Mouse (Mus musculus) right cerebral cortex, postnatal 4 days (tissue): ENCODE measurements around the gene Apba3.
"Not testable (repeated sequence)": the region's sequence is repeated elsewhere in the genome, so short reads cannot be mapped to it uniquely, and the experiment has no call there.

Experiments
- DNase-seq: peaks from one replicate; pipeline ENCODE4 v3.0.0-alpha.2; 2022

Apba3 gene

GRCm38 (mm10) chr10:81266211-81267105 is at the start of gene Apba3, which contains the start of gene Mrpl54:
Apba3 (plus strand) TSS chr10:81266960.
Mrpl54 (minus strand) TSS chr10:81266934.
- DNase-seq = peak; percentile 96

GRCm38 (mm10) chr10:81217267-81217666 is 49.5 kb upstream of the Apba3 start:
- not testable (repeated sequence) for DNase-seq

GRCm38 (mm10) chr10:81217964-81218363 is 48.8 kb upstream of the Apba3 start:
- peak; percentile 66 for DNase-seq

- no peak for DNase-seq
Measured at GRCm38 (mm10) chr10:81221402-81222015, 45.3 kb upstream of the Apba3 start.

- not testable (repeated sequence) for DNase-seq
Measured at GRCm38 (mm10) chr10:81223731-81224130, 43.0 kb upstream of the Apba3 start.

- no peak for DNase-seq
Measured at GRCm38 (mm10) chr10:81229735-81230437, 36.9 kb upstream of the Apba3 start.

GRCm38 (mm10) chr10:81230438-81231332 is 36.1 kb upstream of the Apba3 start, which contains the start of gene Atcay:
Atcay (minus strand) TSS chr10:81230833.
- peak; percentile 79 for DNase-seq

GRCm38 (mm10) chr10:81231436-81231835 is 35.3 kb upstream of the Apba3 start:
- DNase-seq = no peak

- peak; percentile 85 for DNase-seq
Measured at GRCm38 (mm10) chr10:81232580-81233225, 34.1 kb upstream of the Apba3 start, which contains the start of gene Zfr2. Zfr2 (plus strand) TSS chr10:81233155.

- DNase-seq = no peak
Measured at GRCm38 (mm10) chr10:81233226-81233585, 33.6 kb upstream of the Apba3 start.

- no peak for DNase-seq
Measured at GRCm38 (mm10) chr10:81234206-81234605, 32.6 kb upstream of the Apba3 start.

- DNase-seq = no peak
Measured at GRCm38 (mm10) chr10:81236471-81237268, 30.1 kb upstream of the Apba3 start.

- DNase-seq = no peak
Measured at GRCm38 (mm10) chr10:81238618-81239017, 28.1 kb upstream of the Apba3 start.

- DNase-seq = peak; percentile 78
Measured at GRCm38 (mm10) chr10:81240876-81241275, 25.9 kb upstream of the Apba3 start.

GRCm38 (mm10) chr10:81242021-81242420 is 24.7 kb upstream of the Apba3 start:
- DNase-seq = no peak

- no peak for DNase-seq
Measured at GRCm38 (mm10) chr10:81244146-81244545, 22.6 kb upstream of the Apba3 start.

GRCm38 (mm10) chr10:81244595-81244994 is 22.2 kb upstream of the Apba3 start:
- peak; percentile 84 for DNase-seq

- DNase-seq = no peak
Measured at GRCm38 (mm10) chr10:81245166-81245565, 21.6 kb upstream of the Apba3 start.

- DNase-seq = no peak
Measured at GRCm38 (mm10) chr10:81247804-81248203, 19.0 kb upstream of the Apba3 start.

GRCm38 (mm10) chr10:81249442-81249841 is 17.3 kb upstream of the Apba3 start:
- no peak for DNase-seq
